Mouse (Mus musculus) MEL (cell line): ENCODE data around the gene Flvcr1.

Source experiments
- CTCF ChIP-seq, 3 experiments: IDR thresholded peaks in 2 of 3; conservative IDR thresholded peaks in 1 of 3; 2 replicates each; pipeline ENCODE4 v1.5.1; 2011 to 2012; ENCODE audit warnings: low read length in 3 of 3, low read depth in 2 of 3, mild to moderate bottlenecking in 2 of 3, improper control_type of control experiment in 1 of 3, inconsistent platforms in 1 of 3, mixed read lengths in 1 of 3, moderate library complexity in 1 of 3; ENCODE audit not compliant: control insufficient read depth in 1 of 3, insufficient read depth in 1 of 3, poor library complexity in 1 of 3, severe bottlenecking in 1 of 3
- EP300 ChIP-seq, 2 experiments: IDR thresholded peaks; 2 replicates each; pipeline ENCODE4 v1.6.1; 2011; ENCODE audit warnings: improper control_type of control experiment in 2 of 2, low read length in 2 of 2, low read depth in 1 of 2, mild to moderate bottlenecking in 1 of 2
- MAFK ChIP-seq: IDR thresholded peaks from 2 replicates; pipeline ENCODE4 v1.6.1; 2011; ENCODE audit warnings: low read depth, mild to moderate bottlenecking, low read length, improper control_type of control experiment, borderline replicate concordance
- MXI1 ChIP-seq: IDR thresholded peaks from 2 replicates; pipeline ENCODE4 v1.6.1; 2011; ENCODE audit warnings: mild to moderate bottlenecking, low read depth, low read length, improper control_type of control experiment
- POLR2A ChIP-seq, 2 experiments: IDR thresholded peaks; 2 replicates each; pipeline ENCODE4 v1.6.1; 2011 to 2012; ENCODE audit warnings: low read length in 2 of 2, mild to moderate bottlenecking in 2 of 2, control low read depth in 1 of 2, improper control_type of control experiment in 1 of 2, low read depth in 1 of 2, moderate library complexity in 1 of 2; ENCODE audit not compliant: control insufficient read depth in 1 of 2, insufficient read depth in 1 of 2, poor library complexity in 1 of 2
- USF2 ChIP-seq, 2 experiments: IDR thresholded peaks; 2 replicates each; pipeline ENCODE4 v1.6.1; 2011 to 2012; ENCODE audit warnings: improper control_type of control experiment in 2 of 2, low read length in 2 of 2, borderline replicate concordance in 1 of 2, inconsistent platforms in 1 of 2, low read depth in 1 of 2, mild to moderate bottlenecking in 1 of 2; ENCODE audit not compliant: insufficient read depth in 1 of 2

DNA sequence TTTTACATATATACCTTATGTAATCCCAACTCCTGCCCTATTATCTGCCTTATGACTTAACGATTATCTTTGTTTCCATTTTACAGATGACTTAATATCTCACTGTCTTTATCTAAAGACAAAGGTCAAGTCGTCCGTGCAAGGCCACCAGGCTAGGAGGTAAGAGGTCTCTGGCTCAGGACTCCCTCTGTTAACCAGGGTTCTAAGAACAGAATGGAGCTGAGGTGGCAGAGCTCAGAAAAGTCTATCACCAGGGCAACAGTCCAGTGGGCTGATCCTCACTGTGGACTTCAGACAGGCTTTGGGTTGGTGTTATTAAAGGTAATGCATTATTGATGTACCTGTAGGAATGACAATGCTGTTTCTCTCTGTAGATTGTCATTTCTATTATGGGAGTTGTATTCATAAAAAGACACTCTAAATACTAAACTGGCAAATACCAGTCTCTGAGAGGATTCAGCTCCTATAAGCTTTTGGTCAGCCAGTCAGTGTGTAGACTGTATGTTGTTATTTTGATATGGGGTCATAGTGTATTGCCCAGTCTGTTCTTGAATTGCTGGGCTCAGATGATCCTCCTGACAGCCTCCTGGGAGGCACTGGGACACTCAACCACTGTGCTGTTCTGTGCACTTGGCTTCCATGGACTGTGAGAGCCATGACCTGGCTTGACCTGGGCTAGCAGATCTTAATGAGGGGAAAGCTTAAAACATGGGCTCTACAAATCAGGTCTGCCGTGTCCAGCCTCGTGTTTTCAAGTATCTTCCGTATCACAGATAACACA lies 10.8 kb upstream of the Flvcr1 start, which contains the start of gene Spata45:
- TF ChIP-seq CTCF (IDR thresholded peaks at IDR 0.05 in 2 of 3, conservative IDR thresholded peaks at IDR 0.05 in 1 of 3; ENCODE audit: control insufficient read depth in 1 of 3, insufficient read depth in 1 of 3, low read depth in 2 of 3, low read length in 3 of 3, poor library complexity in 1 of 3, severe bottlenecking in 1 of 3) (no peak), MXI1 (no peak), POLR2A (IDR thresholded peaks at IDR 0.05; ENCODE audit: control insufficient read depth in 1 of 2, insufficient read depth in 1 of 2, low read depth in 1 of 2, low read length in 2 of 2, poor library complexity in 1 of 2) (no peak), USF2 (IDR thresholded peaks at IDR 0.05; ENCODE audit: borderline replicate concordance in 1 of 2, insufficient read depth in 1 of 2, low read depth in 1 of 2, low read length in 2 of 2) (no peak), MAFK (no peak), EP300 (IDR thresholded peaks at IDR 0.05; ENCODE audit: low read depth in 1 of 2, low read length in 2 of 2) (no peak)
